Mouse (Mus musculus) mouse embryonic stem cell (cell line): ENCODE results near the gene A2m.

Experiments used
- in situ Hi-C, 2 experiments: fragments of 300-500 bp; cut with MboI; formaldehyde crosslinking; loops; 1 replicate in 1 of 2; 3 replicates in 1 of 2; pipeline ENCODE4 v1.14.3; 2019 to 2020; ENCODE audit warnings: low sequenced_read_pairs in 2 of 2, low pct_unique_long_range_greater_than_20kb in 1 of 2, mixed read lengths in 1 of 2; ENCODE audit not compliant: unreplicated experiment in 1 of 2

A2m gene

DNA sequence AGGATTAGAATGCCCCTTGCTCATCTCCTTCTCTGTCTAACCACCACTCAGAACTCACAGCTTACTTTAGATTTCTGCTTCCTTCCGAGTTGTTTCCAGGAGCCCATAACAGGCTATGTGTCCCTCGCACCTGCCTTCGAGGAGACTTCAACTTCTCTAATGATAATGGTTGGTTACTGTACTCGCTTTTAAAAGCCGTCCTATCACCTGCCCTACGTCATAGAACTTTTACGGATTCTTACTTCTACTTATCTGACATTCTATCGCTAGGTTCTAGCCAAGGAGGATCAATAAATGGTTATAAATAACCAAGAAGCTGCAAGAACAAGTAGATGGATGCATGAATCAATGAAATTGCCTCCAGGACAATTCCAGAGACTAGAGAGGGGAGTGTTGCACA, at the start of gene A2m:
Gene A2m (plus strand): TSS at position 301 of the 400 bp plus-strand sequence.
- in situ Hi-C loops = no loop called here

DNA sequence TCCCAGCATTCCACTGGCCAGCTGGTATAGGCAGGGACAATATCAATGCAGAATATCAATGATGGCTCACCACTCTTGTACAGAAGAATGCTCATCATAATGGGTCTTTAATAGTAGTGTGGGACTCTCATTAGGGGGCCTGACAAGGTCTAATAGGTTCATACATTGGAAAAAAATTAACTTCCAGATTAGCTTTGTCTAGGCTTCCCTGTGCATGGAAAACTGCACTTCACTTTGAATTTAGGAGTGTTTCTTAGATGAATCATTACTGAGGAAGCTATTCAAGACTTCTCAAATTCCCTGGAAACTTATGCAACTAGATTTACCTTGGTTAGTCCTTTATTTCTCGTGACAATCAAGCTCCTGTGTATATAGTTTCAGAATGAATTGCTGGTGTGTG, 45.0 kb upstream of the A2m start:
- in situ Hi-C loops = no loop called here

DNA sequence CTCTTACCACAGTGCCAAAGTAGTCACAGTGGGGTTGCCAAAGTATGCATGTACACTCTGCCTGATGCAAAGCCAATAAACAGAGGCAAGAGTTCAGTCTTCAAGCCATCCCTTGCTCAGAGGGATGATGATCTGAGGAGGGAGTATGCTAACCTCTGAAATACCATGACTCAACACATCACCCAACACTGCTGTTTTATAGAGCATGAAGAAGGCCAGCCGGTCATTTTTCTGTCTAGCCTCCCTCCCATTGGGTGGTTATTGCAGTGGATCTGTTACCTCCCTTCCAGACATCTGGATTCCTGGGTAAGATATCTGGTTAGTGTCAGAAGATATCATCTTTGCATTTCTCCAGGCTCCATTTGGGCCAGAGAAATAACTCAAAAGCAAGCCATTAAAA, 34.2 kb upstream of the A2m start:
- in situ Hi-C loops = no loop called here

DNA sequence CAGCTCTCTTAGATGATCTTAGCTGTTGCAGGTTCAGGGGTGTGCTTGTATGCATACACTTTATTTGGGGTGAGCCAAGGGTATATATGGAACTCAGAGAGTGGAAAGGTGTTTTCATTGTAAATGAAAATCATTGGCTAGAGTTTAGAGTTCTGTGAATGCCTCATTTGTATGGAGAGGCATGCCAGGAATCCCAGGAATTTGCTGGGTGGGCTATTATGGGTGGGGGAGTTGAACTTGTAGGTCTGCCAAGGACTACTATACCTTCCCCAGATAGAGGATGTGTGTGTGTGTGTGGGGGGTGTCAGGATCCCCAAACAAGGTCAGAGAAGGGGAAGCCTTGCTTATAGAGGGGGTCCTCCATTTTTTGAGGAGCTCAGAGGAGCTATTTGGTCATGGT, 27.3 kb upstream of the A2m start:
- in situ Hi-C loops = no loop called here

DNA sequence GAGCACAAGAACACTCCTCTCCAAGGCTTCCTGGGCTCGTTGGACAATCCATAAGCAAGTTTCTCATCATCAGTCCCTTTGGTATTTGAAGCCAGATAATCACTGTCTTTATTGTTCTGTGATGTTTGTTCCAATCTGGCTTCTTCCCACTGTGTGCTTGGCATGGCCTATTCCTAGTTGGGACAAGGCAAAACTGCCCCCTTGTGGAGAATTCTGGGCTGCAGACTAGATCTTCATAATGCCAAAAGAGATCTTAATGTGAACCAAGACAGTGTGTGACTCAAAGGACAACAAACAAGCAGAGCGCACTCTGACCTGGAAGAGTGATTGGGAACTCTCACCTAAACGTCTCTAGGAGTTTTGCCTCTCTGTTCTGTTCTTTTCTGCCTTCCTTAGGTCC, 23.4 kb upstream of the A2m start:
- in situ Hi-C loops = no loop called here

DNA sequence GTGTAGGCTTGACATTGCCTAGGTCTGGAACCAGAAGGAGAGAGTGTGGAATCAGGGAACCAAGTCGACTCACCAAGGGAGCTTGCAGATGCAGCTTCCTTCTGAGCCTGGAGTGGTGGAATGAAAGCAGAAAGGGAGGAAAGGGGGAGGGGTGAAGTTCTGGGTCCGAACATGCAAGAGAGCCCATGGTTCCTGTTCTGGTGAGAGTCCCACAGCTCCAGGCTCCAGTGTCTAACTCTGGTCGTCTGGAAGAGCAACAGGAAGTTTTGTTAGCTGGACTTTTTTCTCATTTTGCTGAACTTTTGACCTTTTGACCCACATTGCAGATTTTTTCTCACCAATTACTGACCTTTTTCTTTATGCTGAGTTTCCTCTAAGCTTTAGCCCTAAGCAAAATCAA, 17.7 kb upstream of the A2m start:
- in situ Hi-C loops = no loop called here

DNA sequence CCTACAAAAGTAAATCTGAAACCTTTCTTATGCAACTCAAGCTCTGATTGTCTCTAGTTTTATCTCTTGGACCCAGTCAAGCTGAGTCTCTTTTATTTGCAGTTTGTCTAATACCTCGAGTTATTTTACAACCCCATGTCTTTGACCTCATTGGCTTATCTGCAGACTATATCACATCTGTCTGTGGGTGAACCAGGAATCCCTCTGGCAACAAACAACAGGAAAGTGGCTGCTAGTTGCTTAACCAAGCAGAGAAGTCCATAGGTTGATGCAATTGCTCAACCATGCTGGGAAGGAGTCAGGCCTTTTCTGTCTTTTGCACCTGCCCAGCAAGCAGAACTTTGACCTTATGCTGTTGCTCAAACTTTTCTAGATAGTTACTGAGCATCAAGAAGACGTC, 12.7 kb upstream of the A2m start:
- in situ Hi-C loops = no loop called here

DNA sequence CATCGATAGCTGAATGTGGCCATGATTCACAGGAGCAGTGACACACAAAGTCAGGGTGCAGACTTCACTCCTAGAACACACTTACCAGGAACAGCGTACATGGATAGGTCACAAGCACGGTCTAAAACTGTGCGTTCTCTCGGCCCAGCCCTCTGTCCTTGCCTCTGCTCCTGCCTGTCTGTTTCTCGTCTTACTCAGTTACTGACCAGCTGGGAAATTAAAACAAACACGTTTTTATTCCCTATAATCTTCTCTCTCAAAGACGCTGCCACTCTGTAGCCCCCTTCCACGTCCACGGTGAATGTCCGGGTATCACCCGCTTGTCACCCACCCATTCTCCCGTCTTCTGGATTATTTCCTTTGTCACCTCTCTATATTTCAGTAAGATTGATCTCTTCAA, 656 bp upstream of the A2m start:
- in situ Hi-C loops = no loop called here

DNA sequence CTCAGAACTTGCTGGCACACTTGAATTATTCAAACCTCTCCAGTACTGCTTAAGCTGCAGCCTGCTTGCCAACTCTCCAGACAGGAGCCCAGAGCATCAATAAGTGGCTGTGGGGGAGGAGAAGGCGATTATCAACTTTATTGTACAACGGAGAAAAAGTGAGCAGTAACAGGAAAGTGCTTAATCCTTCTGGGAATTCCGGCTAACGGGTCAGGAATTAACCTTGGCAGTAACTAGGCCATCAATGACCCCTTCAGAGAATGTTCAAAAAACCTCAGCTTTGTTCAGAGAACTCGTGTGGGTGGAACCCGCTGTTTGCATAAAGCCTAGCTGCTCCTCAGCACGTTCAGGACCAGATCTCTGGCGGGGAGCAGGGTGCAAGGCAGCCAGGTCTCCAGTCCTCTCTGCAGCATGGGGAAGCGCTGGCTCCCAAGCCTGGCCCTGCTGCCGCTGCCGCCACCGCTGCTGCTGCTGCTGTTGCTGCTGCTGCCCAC, 749 bp downstream of the A2m start:
- in situ Hi-C loops = no loop called here

DNA sequence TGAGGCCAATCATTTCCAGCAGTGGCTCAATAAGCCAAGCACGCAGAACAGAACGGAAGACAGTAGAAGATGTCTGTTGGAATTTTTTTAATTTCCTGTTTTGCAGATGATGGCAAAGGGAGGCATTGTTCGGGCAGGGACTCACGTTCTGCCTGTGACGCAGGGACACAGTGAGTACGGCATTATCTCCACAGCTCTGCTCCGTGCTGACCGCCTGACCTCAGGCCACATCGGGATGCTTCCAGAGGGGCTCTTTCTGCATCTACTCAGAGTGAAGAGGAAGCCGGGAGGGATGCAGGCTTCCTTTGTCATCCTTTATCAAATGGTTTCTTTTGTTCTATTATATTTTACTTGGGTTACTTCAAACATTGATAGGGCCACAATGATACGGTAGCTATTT, 13.3 kb downstream of the A2m start:
- in situ Hi-C loops = no loop called here
